Mouse (Mus musculus) left cerebral cortex, adult 18-20 months (tissue): ENCODE measurements around the gene Plekhb1. TPM values are rescaled to one million over a fixed set of nuclear protein-coding genes. Genes with fewer than 3 reads are reported as not detected.
A peak's percentile ranks its signal among the peaks of the same experiment; 100 is the strongest.

Experiments used
- DNase-seq, 2 experiments: peaks; one replicate each; pipeline ENCODE4 v3.0.0; 2021 to 2022; ENCODE audit warnings: low spot score in 2 of 2, mixed read lengths in 1 of 2
- total RNA-seq, 2 experiments: library from RNA; stranded (reverse); gene quantifications; 2 replicates each; pipeline ENCODE4 v1.2.3; 2021

Plekhb1 gene
- total RNA-seq, 2 experiments from 2014 or later = 174 to 178 TPM

- DNase-seq = no peak
Measured at GRCm38 (mm10) chr7:100661264-100661663, 950 bp downstream of the Plekhb1 start.

- DNase-seq = no peak
Measured at GRCm38 (mm10) chr7:100658093-100658578, 4.1 kb downstream of the Plekhb1 start.

GRCm38 (mm10) chr7:100656739-100657138 is 5.5 kb downstream of the Plekhb1 start:
- DNase-seq = peak in 1 of 2 experiments; percentile 43

- no peak for DNase-seq
Measured at GRCm38 (mm10) chr7:100654441-100654840, 7.8 kb downstream of the Plekhb1 start.

- peak; percentile 37 to 42 for DNase-seq
Measured at GRCm38 (mm10) chr7:100653480-100654266, 8.5 kb downstream of the Plekhb1 start.

- DNase-seq = no peak
Measured at GRCm38 (mm10) chr7:100651011-100651410, 11.2 kb downstream of the Plekhb1 start.

GRCm38 (mm10) chr7:100650421-100650820 is 11.8 kb downstream of the Plekhb1 start:
- no peak for DNase-seq

- no peak for DNase-seq
Measured at GRCm38 (mm10) chr7:100649826-100650225, 12.4 kb downstream of the Plekhb1 start.

GRCm38 (mm10) chr7:100649095-100649494 is 13.1 kb downstream of the Plekhb1 start:
- no peak for DNase-seq

GRCm38 (mm10) chr7:100645147-100645546 is 17.1 kb downstream of the Plekhb1 start:
- DNase-seq = peak; percentile 70 to 80

- no peak for DNase-seq
Measured at GRCm38 (mm10) chr7:100642413-100642812, 19.8 kb downstream of the Plekhb1 start.

- DNase-seq = no peak
Measured at GRCm38 (mm10) chr7:100637657-100638056, 24.6 kb downstream of the Plekhb1 start.

GRCm38 (mm10) chr7:100624538-100624937 is 37.7 kb downstream of the Plekhb1 start:
- DNase-seq = no peak

- DNase-seq = no peak
Measured at GRCm38 (mm10) chr7:100622277-100622676, 39.9 kb downstream of the Plekhb1 start.

- no peak for DNase-seq
Measured at GRCm38 (mm10) chr7:100616121-100616857, 45.9 kb downstream of the Plekhb1 start.

GRCm38 (mm10) chr7:100608910-100609309 is 53.3 kb downstream of the Plekhb1 start:
- DNase-seq = no peak

GRCm38 (mm10) chr7:100608130-100608741 is 54.0 kb downstream of the Plekhb1 start, which contains the start of gene Mrpl48:
Gene Mrpl48 (minus strand): TSS chr7:100608301.
- peak; percentile 67 to 75 for DNase-seq

GRCm38 (mm10) chr7:100607214-100608129 is 54.7 kb downstream of the Plekhb1 start, which contains the start of gene Rab6a:
Gene Rab6a (plus strand): TSS chr7:100607410.
- DNase-seq = peak; percentile 95 to 99

GRCm38 (mm10) chr7:100600211-100600610 is 62.0 kb downstream of the Plekhb1 start:
- DNase-seq = peak; percentile 37 to 38

GRCm38 (mm10) chr7:100593349-100593748 is 68.9 kb downstream of the Plekhb1 start:
- no peak for DNase-seq
